Mouse (Mus musculus) kidney, adult 11 months (tissue): Measurements from ENCODE around the gene Paf1.

Experiments
- DNase-seq: peaks from one replicate; pipeline ENCODE4 v3.0.0; 2022

Gene Paf1

DNA sequence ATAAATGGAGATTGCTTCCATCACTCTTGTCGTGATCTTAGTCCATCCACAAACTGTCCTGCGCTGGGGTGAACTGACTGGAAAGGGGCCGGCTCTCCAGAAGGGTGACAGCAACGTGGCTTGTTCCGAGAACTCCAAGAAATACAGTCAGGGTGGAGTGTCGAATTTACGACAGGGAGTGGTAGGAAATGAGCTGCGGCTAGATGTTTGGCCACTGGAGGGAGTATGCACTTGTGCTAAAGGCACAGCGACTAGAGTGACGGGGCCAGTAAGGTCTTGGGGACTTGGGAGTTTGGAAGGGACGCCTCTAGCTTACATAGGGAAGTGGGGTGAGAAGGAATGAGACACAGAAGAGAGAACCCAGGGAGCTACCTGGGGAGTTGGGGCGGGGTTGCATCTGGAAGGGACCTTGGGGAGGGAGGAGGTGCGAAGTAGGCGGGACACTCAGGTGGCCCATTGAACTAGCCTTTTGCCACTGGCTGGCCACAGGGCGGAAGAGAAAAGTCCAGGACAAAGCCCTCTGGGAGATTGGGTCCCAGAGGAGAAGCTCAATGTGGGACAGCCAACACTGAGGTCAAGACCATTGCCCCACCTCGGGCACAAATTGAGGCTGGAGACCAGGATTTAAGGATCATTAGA is 44.3 kb downstream of the Paf1 start, which contains the start of gene Gmfg:
Gene Gmfg (plus strand): TSS at position 516 of the 639 bp plus-strand sequence.
- peak; percentile 86 for DNase-seq

DNA sequence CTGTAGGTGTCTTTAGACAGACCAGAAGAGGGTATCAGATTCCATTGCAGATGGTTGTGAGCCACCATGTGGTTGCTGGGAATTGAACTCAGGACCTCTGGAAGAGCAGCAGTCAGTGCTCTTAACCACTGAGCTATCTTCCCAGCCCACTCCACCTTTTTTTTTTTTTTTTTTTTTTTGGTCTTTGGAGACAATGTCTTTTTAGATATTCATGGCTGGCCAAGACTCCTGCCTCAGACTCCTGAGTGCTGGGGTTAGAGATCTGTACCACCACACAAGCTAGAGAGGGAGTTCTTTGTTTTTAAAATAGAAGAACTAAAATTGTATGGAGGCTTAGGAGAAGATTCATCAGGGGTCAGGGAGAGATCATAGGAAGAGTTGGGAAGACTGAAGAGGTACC is 45.2 kb downstream of the Paf1 start:
- DNase-seq, result no peak

- no peak for DNase-seq
Observed at GRCm38 (mm10) chr7:28438771-28439170, 46.0 kb downstream of the Paf1 start.

DNA sequence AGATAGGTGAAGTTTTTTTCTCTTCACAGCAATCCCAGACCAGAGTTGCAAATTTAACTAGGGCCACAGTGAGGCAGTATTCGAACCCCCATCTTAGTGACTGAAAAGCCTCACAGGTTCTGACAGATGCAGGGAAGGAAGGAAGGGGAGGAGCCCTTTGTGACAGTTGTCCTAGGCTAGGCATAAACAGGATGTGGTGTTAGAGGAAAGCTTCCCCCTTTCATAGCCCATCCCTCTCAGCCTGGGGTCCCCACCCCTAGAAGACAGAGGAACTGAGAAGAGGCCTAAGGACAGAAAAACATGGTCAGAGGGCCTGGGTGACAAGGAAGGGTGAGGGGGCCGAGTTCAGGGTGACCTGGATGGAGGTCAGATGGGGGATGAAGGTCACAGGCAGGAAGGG is 48.0 kb downstream of the Paf1 start:
- peak; percentile 49 for DNase-seq

DNA sequence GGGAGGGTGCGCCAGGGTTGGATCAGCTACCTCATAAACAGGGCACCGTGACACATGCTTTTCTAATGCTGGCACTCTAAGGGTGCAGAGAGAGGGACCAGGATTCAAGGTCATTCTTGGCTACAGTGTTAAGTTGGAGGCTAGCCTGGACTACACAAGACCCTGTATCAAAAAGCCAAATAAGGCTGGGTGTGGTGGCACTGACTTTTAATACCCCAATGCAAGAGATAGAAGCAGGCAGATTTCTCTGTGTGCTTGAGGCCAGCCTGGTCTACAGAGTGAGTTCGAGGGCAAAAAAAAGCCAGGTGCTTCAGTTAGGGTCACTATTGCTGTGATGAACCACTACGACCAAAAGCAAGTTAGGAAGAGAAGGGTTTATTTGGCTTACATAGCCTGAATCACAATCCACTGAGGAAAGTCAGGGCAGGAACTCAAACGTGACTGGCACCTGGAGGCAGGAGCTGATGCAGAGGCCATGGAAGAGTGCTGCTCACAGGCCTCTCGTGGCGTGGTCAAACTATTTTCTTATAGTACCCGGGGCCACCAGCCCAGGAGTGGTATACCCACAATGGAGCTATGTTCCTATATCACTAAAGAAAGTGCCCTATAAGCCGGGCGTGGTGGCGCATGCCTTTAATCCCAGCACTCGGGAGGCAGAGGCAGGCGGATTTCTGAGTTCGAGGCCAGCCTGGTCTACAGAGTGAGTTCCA is 49.2 kb downstream of the Paf1 start:
- no peak for DNase-seq

DNA sequence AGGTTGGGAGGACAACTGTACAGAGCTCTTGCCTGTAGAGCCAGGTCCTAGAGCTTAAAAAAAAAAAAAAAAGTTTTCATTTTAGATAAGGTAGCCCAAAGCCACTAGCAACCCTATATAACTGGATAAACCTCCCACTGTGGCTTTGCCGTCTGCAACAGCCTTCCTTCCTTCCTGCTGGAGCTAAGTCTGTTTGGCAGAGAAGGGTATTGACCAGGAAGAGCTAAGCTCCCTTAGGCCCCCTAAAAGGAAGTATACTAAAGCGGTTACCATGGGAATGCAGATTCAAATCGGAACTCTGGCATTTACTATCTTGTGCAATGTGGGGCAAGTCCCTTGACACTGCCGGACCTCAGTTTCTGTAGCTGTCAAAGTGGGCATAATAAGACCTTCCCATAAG is 49.9 kb downstream of the Paf1 start:
- DNase-seq, result no peak

DNA sequence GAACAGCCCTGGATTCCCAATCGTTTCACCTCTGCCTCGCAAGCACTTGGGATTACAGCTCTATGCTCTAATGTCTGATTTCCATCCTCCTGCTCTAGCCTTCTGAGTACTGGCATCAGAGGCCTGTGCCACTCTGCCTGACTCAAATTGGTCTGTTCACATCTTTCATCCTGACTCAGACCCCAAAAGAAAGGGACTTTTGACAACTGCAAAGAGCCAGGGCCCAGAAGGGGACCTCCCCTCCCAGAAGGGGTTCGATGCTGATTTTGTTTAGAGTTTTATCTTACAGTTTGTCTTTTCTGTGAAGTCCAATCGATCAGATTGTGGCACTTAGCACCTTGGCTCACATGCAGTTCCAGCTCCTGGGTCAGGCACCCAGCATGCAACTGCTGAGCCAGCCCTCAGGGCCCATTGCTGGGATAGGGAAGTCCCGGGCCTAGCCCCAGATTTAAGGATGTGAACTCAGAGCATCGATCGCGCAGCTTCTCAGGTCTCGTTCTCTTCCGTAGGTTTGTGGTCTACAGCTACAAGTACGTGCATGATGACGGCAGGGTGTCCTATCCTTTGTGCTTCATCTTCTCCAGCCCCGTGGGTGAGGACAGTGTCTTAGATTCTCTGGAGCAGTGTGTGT is 51.7 kb downstream of the Paf1 start:
- no peak for DNase-seq

- peak; percentile 54 for DNase-seq
Observed at GRCm38 (mm10) chr7:28446446-28446845, 53.7 kb downstream of the Paf1 start.

- DNase-seq, result peak; percentile 34
Observed at GRCm38 (mm10) chr7:28447101-28447830, 54.5 kb downstream of the Paf1 start.

DNA sequence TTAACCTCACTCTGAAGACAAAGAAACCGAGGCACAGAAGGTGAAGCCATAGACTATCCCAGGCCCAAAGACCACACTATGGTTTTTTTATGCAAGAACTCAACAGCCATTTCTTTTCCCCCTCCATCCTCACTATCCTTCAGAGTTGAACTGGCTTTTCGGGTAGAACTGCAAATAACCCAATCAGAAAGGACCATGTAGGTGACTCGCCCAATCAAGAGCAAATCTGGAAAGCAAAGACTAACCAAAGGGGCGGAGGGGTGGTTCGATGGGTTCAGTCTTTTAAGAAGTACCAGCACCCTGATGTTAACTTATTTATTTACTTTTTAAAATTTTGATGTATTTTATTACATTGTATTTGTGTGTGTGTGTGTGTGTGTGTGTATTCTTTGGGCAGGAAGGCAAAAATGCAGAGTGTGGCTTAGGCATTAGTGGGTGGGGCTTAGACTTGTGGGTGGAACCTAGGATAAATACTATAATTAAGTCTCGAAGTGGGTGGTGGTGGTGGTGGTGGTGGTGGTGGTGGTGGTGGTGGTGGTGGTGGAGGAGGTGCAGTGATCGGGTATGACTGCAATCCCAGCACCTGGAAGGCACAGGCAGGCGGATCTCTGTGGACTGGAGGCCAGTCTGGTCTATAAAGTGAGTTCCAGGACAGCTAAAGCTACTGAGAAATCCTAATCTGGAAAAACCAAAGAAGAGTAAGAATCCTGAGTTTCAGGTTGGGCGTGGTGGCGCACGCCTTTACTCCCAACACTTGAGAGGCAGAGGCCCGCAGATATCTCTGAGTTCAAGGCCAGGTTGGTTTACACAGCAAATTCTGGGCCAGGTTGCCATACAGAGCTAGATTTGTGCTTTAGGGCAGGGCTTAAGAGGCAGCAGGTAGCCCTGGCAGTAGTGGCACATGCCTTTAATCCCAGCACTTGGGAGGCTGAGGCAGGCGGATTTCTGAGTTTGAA is 55.4 kb downstream of the Paf1 start:
- DNase-seq, result no peak
